Mouse (Mus musculus) ES-Bruce4 (cell line): ENCODE data around the gene Zfp775. TPM values are rescaled to one million over a fixed set of nuclear protein-coding genes. Genes with fewer than 3 reads are reported as not detected.

Source experiments
- H3K27ac ChIP-seq: 2 replicates; pipeline ENCODE4 v1.5.1; 2012; ENCODE audit warnings: low read length, inconsistent platforms; ENCODE audit not compliant: insufficient read depth
- H3K27me3 ChIP-seq: 2 replicates; pipeline ENCODE4 v1.6.1; 2012; ENCODE audit warnings: mild to moderate bottlenecking, low read length, inconsistent platforms; ENCODE audit not compliant: control insufficient read depth, poor library complexity, insufficient read depth, severe bottlenecking
- H3K36me3 ChIP-seq: 2 replicates; pipeline ENCODE4 v1.6.1; 2012; ENCODE audit warnings: inconsistent platforms, mild to moderate bottlenecking, low read length, moderate library complexity; ENCODE audit not compliant: control insufficient read depth, poor library complexity, insufficient read depth, severe bottlenecking
- H3K4me1 ChIP-seq: one replicate; pipeline ENCODE4 v1.8.1; 2011; ENCODE audit warnings: low read length; ENCODE audit not compliant: control insufficient read depth, insufficient read depth
- H3K4me3 ChIP-seq: 2 replicates; pipeline ENCODE4 v1.5.1; 2011; ENCODE audit warnings: low read depth, mild to moderate bottlenecking, low read length
- H3K9ac ChIP-seq: 2 replicates; pipeline ENCODE4 v1.6.1; 2012; ENCODE audit warnings: low read depth, mild to moderate bottlenecking, inconsistent platforms; ENCODE audit not compliant: poor library complexity, severe bottlenecking
- H3K9me3 ChIP-seq: replicated peaks from 2 replicates; pipeline ENCODE4 v1.6.1; 2012; ENCODE audit warnings: mild to moderate bottlenecking, low read length, inconsistent platforms; ENCODE audit not compliant: control insufficient read depth, poor library complexity, insufficient read depth, severe bottlenecking
- CTCF ChIP-seq: IDR thresholded peaks from one replicate; pipeline ENCODE4 v1.8.1; 2011; ENCODE audit warnings: low read depth, low read length
- EP300 ChIP-seq: IDR thresholded peaks from 2 replicates; pipeline ENCODE4 v1.6.1; 2011; ENCODE audit warnings: low read depth, low read length; ENCODE audit not compliant: insufficient read depth
- POLR2A ChIP-seq: IDR thresholded peaks from one replicate; pipeline ENCODE4 v1.8.1; 2011; ENCODE audit warnings: low read length; ENCODE audit not compliant: insufficient read depth
- polyA plus RNA-seq: library from polyadenylated mRNA; stranded (reverse); fragments of >200 nt; gene quantifications from 2 replicates; pipeline ENCODE4 v1.2.4, GENCODE M21; 2011; ENCODE audit warnings: low read depth; ENCODE audit not compliant: missing spikeins, insufficient read depth, insufficient read length

Gene Zfp775
- polyA plus RNA-seq, 1 experiment: 6.0 TPM

GRCm38 (mm10) chr6:48627511-48627924 lies 25.7 kb downstream of the Zfp775 start:
- H3K27me3 ChIP-seq: no peaks in the 10 kb centered on the region; the same call in none of the 2 replicates
- no peak overlapping the region for H3K27ac ChIP-seq
- H3K4me1 ChIP-seq: no peaks in the 10 kb centered on the region
- TF ChIP-seq POLR2A (no peak), EP300 (no peak)
- no peaks in the 10 kb centered on the region for H3K36me3 ChIP-seq
- peak overlapping the region; percentile 44 for H3K4me3 ChIP-seq
- H3K9me3 ChIP-seq: no peaks in the 10 kb centered on the region
- peak overlapping the region; percentile 32 for H3K9ac ChIP-seq

- Histone ChIP-seq H3K4me3 (no peak overlapping the region), H3K27me3 (no peaks in the 10 kb centered on the region; the same call in none of the 2 replicates), H3K4me1 (no peaks in the 10 kb centered on the region), H3K27ac (no peak overlapping the region), H3K36me3 (no peaks in the 10 kb centered on the region), H3K9me3 (no peaks in the 10 kb centered on the region), H3K9ac (no peak overlapping the region)
- TF ChIP-seq CTCF (no peak), EP300 (no peak), POLR2A (no peak)
These were observed 26.5 kb downstream of the Zfp775 start for GRCm38 (mm10) chr6:48628377-48628776.

GRCm38 (mm10) chr6:48628808-48629660 lies 27.2 kb downstream of the Zfp775 start:
- Histone ChIP-seq H3K4me1 (no peaks in the 10 kb centered on the region), H3K9ac (peak overlapping the region; percentile 37), H3K27ac (no peak overlapping the region), H3K9me3 (no peaks in the 10 kb centered on the region), H3K27me3 (no peaks in the 10 kb centered on the region; the same call in none of the 2 replicates), H3K4me3 (peak overlapping the region; percentile 34), H3K36me3 (no peaks in the 10 kb centered on the region)
- TF ChIP-seq CTCF (no peak), EP300 (no peak)

- Histone ChIP-seq H3K4me3 (peak overlapping the region; percentile 34), H3K9me3 (no peaks in the 10 kb centered on the region), H3K36me3 (no peaks in the 10 kb centered on the region), H3K4me1 (no peaks in the 10 kb centered on the region), H3K9ac (peak overlapping the region; percentile 37; the same call in 1 of the 2 replicates), H3K27me3 (no peaks in the 10 kb centered on the region; the same call in none of the 2 replicates), H3K27ac (no peak overlapping the region)
- TF ChIP-seq POLR2A (no peak), CTCF (no peak), EP300 (no peak)
These were observed 27.8 kb downstream of the Zfp775 start for GRCm38 (mm10) chr6:48629661-48630034.

GRCm38 (mm10) chr6:48630831-48631230 lies 29.0 kb downstream of the Zfp775 start:
- H3K9ac ChIP-seq: no peak overlapping the region
- H3K4me3 ChIP-seq: no peak overlapping the region
- TF ChIP-seq EP300 (no peak), POLR2A (no peak), CTCF (no peak)
- H3K9me3 ChIP-seq: no peaks in the 10 kb centered on the region
- no peaks in the 10 kb centered on the region; the same call in none of the 2 replicates for H3K27me3 ChIP-seq
- H3K36me3 ChIP-seq: no peaks in the 10 kb centered on the region
- no peak overlapping the region for H3K27ac ChIP-seq
- H3K4me1 ChIP-seq: no peaks in the 10 kb centered on the region

GRCm38 (mm10) chr6:48635105-48635504 lies 33.2 kb downstream of the Zfp775 start:
- Histone ChIP-seq H3K27me3 (no peaks in the 10 kb centered on the region), H3K4me3 (no peak overlapping the region), H3K4me1 (no peaks in the 10 kb centered on the region), H3K9me3 (no peaks in the 10 kb centered on the region), H3K27ac (no peak overlapping the region), H3K9ac (no peak overlapping the region), H3K36me3 (no peaks in the 10 kb centered on the region)
- TF ChIP-seq EP300 (no peak), CTCF (no peak), POLR2A (no peak)
